Mouse (Mus musculus) left cerebral cortex, postnatal 36 days (tissue): ENCODE measurements around the gene Aebp1. TPM values are rescaled to one million over a fixed set of nuclear protein-coding genes. Genes with fewer than 3 reads are reported as not detected.
"Not testable (repeated sequence)": the region's sequence is repeated elsewhere in the genome, so short reads cannot be mapped to it uniquely, and the experiment has no call there.

ENCODE experiments used
- DNase-seq, 2 experiments: peaks; one replicate each; pipeline ENCODE4 v3.0.0; 2021 to 2022; ENCODE audit warnings: low spot score in 2 of 2, mixed read lengths in 1 of 2
- intact Hi-C: fragments of 180-260 bp; cut with DNase I; formaldehyde crosslinking; loops from one replicate; pipeline ENCODE4 v1.15.1; 2025
- total RNA-seq, 2 experiments: library from RNA; stranded (reverse); gene quantifications; 2 replicates each; pipeline ENCODE4 v1.2.3; 2021

Aebp1 gene
- total RNA-seq, 2 experiments from 2014 or later: 12.4 to 19.1 TPM

DNA sequence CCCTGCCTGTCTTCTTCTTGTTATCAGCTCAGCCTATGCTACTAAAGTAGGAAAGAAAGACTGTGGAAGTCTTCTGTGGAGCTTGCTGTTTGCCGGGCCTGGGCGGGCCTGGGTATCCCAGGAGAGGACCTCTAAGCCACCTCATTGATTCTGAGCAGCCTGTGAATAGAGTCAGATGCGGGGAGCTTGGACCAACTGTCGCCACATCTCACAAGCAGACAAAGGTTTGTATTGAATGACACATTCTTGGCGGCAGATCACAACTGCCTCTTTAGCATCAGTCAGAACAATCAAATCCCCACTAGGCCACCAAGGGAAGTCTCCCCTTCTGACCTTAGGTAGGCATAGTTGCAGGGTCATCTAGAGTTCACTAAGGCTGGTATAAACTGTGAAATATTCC, 25.5 kb downstream of the Aebp1 start:
- DNase-seq: no peak
- intact Hi-C loops: no loop called here

DNA sequence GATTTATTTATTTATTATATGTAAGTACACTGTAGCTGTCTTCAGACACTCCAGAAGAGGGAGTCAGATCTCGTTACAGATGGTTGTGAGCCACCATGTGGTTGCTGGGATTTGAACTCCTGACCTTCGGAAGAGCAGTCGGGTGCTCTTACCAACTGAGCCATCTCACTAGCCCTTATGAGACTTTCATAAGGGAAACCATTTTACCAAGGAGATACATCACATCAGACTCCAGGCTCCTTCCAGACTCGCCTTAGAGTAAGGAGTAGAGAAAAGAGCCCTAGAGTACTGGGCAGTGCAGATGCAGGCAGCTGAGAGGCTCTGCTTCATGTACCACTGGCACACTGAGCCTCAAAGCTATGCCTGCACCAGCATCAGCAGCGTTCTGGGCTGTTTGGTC, 26.8 kb downstream of the Aebp1 start:
- intact Hi-C loops, DNase-seq: not testable (repeated sequence)

DNA sequence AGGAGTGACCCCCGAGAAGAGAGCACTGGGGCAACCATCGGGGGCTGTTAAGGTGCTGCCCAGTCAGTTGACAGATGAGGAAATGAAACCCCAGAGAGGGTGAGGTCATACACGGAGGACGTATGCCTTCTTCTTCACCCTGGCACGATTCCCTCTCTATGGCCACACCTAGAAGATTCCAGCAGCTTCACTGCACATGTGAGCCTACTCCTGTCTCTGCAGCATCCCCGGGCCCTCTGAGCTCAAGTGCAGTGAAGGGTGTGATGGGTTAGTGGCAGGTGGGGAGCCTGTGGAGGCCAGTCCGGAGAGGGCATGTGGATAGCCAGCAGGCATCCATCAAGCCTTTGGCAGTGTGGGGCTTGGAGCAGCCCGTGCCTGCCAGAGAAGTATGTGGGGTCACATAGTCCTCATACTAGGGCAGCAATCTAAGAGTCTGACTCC, 30.4 kb downstream of the Aebp1 start:
- intact Hi-C loops: no loop called here
- DNase-seq: no peak

DNA sequence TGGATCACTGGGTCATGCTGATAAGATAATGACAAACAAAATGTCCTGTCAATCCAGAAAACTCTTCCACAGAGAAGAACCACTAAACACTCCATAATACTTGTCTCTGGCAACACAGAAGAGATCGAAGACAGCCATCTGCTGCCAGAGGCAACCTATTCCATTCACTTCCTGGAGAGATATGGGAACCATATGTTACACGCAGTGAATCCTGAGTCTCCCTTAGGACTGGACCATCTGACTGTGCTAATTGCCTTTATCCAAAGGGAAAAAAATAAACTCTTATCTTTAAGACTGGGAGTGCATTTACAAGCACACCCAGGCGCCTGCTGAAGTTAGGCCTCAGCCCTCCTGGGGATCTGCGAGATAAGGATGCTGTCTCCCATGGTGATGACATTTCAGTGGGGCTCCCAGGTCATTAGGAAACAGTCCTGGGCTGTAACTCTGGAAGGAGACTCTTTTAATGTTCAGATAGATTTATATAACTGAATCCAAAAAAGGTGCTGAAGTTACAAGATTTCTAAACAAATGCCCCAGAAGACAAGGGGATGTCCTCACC, 31.1 kb downstream of the Aebp1 start:
- intact Hi-C loops: no loop called here
- no peak for DNase-seq

DNA sequence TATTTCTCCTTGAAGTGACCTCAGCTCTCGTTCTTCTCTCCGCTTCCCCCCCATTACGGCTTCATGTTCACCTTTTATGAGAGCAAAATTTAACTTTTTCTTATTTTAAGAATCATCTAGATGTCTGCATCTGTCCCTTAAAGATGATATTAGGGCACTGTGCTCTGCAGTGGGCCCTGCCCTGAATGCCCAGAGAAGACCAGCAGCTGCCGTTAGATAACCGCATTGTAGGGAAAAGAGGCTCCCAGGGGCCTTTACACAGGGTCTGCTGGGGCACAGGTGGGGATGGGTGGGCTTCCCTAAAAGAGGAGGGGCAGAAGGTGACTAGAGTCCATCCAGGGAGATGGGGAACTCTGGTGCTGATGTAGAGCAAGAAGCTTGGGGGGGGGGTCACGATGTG, 32.1 kb downstream of the Aebp1 start:
- intact Hi-C loops: no loop called here
- DNase-seq: no peak

DNA sequence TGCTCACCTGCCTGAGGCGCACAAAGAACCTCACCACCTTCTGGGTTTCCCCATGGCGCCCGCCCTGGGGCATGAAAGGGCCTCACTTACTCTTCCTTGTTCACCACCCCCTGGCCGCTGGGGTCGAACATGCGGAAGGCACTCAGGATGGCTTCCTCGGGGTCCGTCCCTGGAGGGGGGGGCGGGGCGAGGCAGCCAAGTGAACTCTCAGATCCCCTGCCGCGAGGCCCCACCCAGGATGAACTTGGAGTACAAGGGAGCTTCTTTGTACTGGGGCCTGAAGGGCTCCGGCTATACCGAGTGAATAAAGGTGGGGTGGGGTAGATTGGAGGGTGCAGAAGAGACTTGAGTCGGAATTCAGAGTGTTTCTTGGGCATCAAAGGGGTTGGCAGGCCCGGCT, 35.5 kb downstream of the Aebp1 start:
- DNase-seq: no peak
- intact Hi-C loops: no loop called here

DNA sequence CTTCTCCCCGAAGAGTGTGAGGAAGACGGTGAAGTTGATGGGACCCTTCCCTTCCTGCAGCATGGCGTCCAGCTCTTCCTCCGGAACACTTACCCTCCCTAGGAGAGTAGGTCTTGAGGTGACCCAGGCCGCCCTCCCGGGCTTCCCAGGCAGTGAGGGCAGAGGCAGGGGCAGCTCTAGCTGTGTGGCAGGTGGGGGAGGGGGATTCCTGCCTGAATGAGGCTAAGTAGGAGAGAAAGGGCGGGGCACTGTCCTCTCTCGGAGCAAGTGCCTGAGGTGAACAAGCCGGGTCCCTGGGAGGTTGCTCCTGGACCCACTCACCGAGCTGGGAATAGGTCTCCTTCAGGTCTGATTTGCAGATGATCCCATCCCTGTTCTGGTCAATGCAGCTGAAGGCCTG, 36.1 kb downstream of the Aebp1 start:
- intact Hi-C loops: no loop called here
- DNase-seq: no peak

DNA sequence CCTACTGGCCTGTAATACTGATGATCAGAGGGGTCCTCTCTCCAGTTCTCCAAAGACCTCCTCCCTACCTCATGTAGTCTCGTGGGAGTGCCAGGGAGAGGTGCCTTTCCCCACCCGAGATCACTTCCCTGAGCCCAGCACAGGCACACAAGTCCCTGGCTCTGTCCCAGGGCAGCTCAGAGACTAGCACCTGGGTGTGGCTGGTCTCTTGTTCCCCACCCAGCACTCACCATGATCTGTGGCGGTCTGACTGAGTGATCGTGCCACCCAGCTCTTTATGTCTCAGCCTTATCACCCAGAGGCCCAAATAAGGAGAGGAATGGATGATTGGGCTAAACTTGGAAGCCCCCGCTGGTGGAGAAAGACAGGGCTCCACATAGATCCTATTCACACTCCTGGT, 36.8 kb downstream of the Aebp1 start, which contains the start of gene Myl7:
Gene Myl7 (minus strand): TSS at position 252 of the 400 bp plus-strand sequence.
- intact Hi-C loops: no loop called here
- DNase-seq: no peak

DNA sequence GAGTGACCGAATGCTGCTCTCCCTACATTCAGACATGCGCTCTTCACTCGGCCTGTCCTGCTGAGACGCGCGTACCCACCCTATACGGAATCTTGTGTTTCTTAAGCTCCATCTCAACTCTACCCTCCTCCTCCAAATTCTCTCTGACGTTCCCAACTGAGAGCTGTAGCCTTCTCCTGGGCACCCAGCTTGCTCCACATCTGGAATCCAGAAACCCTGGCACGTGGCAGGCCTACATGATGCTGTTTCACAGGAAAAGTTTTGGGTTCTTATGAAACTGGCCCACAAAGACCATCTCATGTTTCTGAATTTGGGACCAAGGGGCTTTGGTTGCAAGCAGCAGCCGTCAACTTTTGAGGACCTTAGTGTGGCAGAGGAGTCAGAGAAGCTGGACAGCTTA, 37.5 kb downstream of the Aebp1 start:
- intact Hi-C loops: no loop called here
- no peak for DNase-seq

DNA sequence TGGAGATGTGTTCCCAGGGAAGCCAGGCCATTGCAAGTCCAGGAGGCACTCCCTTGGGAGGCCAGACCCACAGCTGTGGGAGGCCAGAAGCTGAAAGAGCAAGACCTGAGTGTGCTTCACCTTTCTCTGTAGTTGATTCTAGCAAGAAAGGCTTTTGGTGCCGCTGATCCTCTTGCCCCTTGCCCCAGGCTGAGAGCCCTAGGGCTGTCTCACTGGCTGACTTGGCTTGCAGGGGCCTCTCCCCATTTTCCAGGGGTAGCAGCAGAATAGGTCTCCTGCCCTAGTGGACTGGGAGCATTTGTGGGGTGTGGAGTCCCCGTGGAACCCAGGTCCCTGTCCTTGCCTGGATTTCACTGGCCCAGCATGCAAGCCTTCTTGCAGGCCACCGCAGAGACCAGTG, 39.6 kb downstream of the Aebp1 start:
- intact Hi-C loops: no loop called here
- no peak for DNase-seq

DNA sequence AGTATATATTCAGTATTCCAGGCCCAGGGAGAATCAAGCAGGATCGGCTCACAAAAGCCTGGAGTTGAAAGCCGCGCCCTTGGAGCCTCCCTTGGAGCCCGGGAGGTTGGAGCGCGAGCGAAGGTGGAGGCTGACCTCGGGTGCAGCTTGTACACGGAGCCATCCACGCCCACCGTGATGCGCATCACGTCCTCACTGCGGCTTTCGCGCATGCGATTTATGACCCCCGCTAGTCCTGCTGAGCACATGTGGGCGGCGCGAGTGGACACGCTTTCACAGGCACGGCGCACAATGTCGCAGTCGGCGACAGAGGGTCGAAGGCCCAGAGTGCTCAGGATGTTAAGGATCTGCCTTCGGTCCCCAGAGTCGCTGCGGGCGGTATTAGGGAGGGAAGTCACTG, 40.2 kb downstream of the Aebp1 start:
- intact Hi-C loops: no loop called here
- DNase-seq: peak; percentile 47 to 55

DNA sequence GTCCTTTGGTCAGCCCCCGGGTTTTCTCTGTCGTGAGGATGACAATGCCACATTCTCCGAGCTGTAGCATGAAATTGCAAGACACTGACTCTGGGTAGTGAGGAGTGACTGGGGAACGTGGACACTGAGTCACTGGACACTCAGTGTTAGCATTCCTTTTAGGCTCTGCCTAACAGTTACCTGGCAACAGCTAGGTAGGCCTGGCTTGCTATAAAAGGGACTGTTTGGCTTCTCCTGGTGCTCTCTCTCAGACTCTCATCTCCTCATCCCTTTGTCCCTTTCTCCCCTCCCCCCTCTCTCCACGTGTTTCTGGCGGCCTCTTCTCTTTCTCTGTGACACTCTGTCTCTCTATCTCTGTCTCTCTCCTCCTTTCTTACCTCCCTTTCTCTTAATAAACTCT, 40.6 kb downstream of the Aebp1 start:
- no peak for DNase-seq
- intact Hi-C loops: no loop called here

DNA sequence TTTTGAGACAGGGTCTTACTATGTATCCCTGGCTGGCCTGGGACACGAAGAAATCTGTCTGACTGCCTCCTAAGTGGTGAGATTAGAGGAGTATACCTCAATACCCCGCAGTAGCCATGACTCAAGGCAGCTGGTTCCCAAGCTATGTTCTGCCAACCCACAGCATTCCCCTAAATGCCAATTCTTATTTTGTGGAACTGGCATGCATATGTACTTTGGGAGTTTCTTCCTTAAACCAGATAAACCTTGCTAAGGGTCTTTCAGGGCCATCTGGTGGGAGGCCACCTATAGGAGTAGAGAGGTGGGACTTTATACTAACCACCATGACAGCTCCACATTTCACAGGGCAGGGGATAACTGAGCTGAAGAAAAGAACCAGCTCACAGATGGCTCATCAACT, 42.1 kb downstream of the Aebp1 start:
- DNase-seq: no peak
- intact Hi-C loops: no loop called here

DNA sequence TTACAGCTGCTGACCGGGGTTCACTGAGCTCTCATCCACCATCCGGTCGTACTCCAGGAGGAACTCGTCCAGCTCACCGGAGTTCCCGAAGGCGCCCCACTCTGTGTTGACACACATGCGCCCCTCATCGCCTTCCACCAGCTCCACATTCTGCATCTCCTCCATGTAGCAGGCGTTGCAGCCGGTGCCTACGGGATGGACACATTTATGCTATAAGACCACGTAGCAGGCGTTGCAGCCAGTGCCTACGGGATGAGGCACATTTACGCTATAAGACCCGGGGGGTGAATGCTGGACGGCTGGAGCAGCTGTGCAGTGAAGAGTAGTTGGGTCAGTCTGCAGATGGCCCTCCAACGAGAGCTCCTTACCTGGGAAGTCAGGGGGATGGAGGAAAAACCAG, 42.6 kb downstream of the Aebp1 start:
- no peak for DNase-seq
- intact Hi-C loops: no loop called here

DNA sequence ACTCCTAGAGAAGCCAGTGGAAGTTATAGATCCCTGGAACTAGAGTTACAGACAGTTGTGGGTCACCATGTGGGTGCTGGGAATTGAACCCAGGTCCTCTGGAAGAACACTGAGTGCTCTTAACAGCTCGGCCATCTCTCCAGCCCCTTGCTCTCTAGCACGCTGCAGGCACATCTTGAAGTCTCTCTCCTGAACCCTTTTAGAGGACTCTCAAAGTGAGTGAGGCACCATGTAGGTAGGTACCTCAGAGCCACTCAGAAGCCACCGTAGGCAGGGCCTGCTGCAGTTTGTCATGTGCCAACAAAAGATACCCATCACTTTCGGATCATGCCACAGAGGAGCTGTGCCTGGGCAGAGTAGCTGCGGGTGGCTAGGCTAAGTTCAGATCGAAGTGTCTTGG, 43.1 kb downstream of the Aebp1 start:
- intact Hi-C loops: no loop called here
- DNase-seq: no peak

DNA sequence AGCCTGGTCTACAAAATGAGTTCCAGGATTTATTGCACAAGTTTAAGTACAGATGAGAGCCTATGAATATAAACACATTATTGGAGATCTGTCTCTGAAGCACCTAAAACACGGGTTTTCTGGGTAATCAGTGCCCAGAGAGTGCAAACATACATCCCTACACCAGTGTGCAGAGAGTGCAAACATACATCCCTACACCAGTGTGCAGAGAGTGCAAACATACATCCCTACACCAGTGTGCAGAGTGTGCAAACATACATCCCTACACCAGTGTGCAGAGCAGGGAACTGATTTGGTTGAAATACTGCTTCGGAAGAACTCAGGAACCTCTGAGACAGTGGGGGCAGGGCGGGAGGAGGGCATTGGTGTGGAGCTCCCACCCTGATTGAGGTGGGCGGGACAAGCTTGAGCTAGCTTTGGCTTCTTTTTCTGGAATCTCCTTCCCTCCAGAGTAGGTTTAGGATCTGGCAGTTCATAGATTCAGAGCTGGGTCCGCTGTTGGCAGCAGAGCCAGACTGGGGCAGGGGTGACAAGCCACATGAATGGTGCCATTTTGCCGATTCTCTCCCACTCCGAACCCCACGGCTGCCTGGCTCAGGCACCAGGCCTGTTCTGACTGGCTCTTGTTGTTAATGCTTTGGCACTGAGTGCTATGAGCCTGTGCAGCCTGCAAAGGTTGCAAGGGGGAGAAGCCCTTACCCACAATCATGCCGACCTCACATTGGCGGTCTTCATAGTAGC, 44.2 kb downstream of the Aebp1 start:
- no peak for DNase-seq
- intact Hi-C loops: no loop called here

DNA sequence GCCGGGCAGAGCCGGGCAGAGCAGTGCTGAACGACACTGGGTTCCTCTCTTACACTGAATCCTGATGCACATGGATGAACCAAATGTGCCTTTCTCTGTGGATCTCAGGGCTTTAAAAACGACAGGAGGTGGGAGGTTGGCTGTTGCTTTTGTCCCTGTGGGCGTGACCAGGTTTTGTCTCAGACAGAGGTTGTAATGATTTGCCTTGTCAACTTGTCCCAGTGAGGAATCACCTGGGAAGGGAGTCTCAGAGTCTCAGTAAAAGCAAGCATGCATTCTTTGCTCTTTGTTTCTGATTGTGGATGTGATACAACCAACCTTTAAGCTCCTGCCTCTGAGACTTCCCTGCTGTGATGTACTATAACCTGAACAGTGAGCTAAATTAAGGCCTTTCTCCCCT, 45.3 kb downstream of the Aebp1 start:
- intact Hi-C loops: no loop called here
- DNase-seq: no peak

DNA sequence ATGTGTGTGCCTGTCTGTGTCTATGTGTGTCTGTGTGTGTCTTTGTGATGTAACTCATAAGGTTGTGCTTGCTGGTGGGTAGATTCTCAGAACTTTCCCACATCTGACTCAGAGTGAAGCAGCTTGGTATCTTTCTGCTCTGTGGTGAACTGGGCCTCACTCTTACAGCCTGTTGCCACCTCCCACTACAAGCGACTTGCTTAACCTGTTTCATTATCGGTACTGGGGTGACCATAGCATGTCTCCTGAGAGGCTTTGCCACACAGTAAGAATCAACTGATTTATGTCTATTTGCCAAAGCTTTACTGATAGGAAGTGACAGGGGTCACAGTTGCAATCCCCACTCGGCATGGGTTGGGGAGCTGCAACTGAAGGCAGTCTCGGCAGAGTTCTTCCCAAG, 46.9 kb downstream of the Aebp1 start:
- intact Hi-C loops: no loop called here
- no peak for DNase-seq

DNA sequence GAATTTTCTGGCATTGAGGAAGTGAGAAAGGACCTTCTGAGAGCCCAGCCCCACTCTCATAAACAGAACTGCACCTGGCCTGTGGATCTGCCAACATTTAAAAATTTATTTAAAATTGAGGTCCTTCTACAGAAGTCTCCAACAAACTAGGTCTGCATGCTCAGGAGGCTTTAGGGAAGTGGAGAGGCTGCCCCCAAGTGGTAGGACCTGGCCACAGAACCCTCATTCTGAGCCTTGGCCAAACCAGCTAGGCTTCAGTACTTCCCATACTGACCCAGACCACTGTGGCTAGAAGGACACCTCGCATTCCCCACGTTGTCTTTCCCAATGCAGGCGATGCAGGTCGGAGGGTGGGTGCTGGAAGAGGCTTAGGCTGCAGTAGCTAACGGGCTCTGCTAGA, 50.9 kb downstream of the Aebp1 start:
- DNase-seq: peak; percentile 59 to 74
- intact Hi-C loops: no loop called here

DNA sequence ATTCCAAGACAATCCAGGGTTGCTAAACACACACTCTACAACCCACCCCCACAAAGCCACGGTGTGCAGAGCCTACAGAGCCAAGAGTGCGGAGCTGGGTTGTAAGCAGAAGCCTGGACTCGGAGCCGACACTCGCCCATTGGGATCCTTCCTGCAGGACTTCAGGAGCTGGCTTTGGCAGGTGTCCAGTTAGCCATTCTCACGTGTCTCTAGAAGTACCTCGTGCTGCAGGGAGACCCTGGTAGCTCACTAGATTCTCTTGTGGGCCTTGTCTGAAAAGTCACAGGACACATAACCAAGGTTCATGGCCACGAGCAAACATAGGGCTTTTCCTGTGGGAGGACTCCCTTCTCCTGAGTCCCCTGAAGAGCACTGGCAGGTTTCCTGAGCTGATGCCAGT, 51.5 kb downstream of the Aebp1 start:
- intact Hi-C loops: no loop called here

DNA sequence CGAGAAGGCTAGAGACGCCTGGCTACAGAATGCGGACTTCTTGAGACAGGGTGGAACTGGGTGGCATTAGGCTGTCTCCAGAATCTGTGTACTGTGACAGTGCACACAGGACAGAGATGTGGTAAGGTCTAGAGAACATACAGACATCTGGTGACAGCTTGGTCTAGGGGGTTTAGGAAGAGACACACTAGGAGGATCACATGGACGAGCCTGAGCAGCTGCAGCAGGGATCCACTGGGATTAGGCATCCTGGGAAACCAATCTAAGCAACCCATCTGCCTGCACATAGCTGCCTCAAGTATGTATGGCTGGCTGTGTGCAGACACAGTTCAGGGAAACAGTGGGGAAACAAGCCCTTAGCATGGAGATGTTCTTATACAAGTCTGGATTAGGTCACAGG, 52.2 kb downstream of the Aebp1 start:
- no peak for DNase-seq

More for the DNA sequence above, 51.5 kb downstream of the Aebp1 start:
- no peak for DNase-seq

DNA sequence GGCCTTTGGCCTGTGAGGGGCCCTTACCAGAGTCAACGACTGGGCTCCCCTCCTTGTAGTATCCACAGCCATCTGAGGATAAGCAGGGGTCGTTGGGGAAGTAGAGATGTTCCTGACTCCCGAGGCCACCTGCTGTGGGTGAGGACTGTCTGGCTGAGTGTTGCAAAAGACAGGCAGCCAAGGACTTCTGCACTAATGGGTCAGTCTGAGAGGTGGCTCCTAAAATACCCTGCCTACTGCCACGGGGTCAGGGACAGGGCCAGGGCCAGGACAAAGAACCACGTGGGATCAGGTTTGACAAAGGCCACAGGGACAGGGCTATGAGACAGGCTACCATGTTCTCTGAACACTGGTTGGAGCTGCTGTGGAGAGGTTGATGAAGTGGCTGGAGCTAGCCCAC, 53.2 kb downstream of the Aebp1 start:
- intact Hi-C loops: no loop called here
- DNase-seq: no peak

More for the DNA sequence above, 52.2 kb downstream of the Aebp1 start:
- intact Hi-C loops: no loop called here
